Mouse (Mus musculus) forebrain, postnatal 0 days (tissue): Measurements from ENCODE around the gene Sclt1. TPM values are rescaled to one million over a fixed set of nuclear protein-coding genes. Genes with fewer than 3 reads are reported as not detected.

ENCODE experiments used
- ATAC-seq: fragments of 200-750 bp; cut with Nextera tagmentation; 2 replicates; pipeline ENCODE4 v1.8.0; 2017; ENCODE audit warnings: mild to moderate bottlenecking, moderate library complexity
- DNase-seq: peaks from one replicate; pipeline ENCODE4 v3.0.0-alpha.2; 2015
- H3K27ac ChIP-seq: fragments of 300-500 bp; sonication (generic); 2 replicates; pipeline ENCODE4 v1.5.1; 2014; ENCODE audit warnings: low read depth, mild to moderate bottlenecking, antibody characterized with exemption, low read length, moderate library complexity, mixed read lengths
- H3K27me3 ChIP-seq: fragments of 300-500 bp; sonication (generic); 2 replicates; pipeline ENCODE4 v1.6.1; 2014; ENCODE audit warnings: mild to moderate bottlenecking, low read length, mixed read lengths; ENCODE audit not compliant: insufficient read depth
- H3K36me3 ChIP-seq: fragments of 300-500 bp; sonication (generic); 2 replicates; pipeline ENCODE4 v1.6.1; 2014; ENCODE audit warnings: mild to moderate bottlenecking, moderate library complexity; ENCODE audit not compliant: insufficient read depth
- H3K4me1 ChIP-seq: fragments of 300-500 bp; sonication (generic); 2 replicates; pipeline ENCODE4 v1.6.1; 2014; ENCODE audit warnings: antibody characterized with exemption; ENCODE audit not compliant: insufficient read depth
- H3K4me2 ChIP-seq: fragments of 300-500 bp; sonication (generic); 2 replicates; pipeline ENCODE4 v1.6.1; 2014; ENCODE audit warnings: low read depth, mild to moderate bottlenecking, moderate library complexity
- H3K4me3 ChIP-seq: fragments of 300-500 bp; sonication (generic); 2 replicates; pipeline ENCODE4 v1.5.1; 2014; ENCODE audit warnings: low read depth, low read length, mixed read lengths
- H3K9ac ChIP-seq: fragments of 300-500 bp; sonication (generic); 2 replicates; pipeline ENCODE4 v1.6.1; 2014; ENCODE audit warnings: mild to moderate bottlenecking
- H3K9me3 ChIP-seq: fragments of 300-500 bp; sonication (generic); 2 replicates; pipeline ENCODE4 v1.6.1; 2016; ENCODE audit warnings: low read length
- CTCF ChIP-seq: sonication (generic); IDR thresholded peaks from 2 replicates; pipeline ENCODE4 v1.5.1; 2016; ENCODE audit warnings: antibody characterized with exemption, control low read depth, low read depth
- WGBS: fragments of 180-500 bp; shearing (Covaris S2); extraction: QIAGEN DNeasy Blood & Tissue Kit; methylation state at CpG from one replicate; pipeline ENCODE4 v1.1.7; 2014; 5-methylcytosine and 5-hydroxymethylcytosine counted together
- polyA plus RNA-seq: library from polyadenylated mRNA; unstranded; fragments of >200 nt; fragmentation: Nextera tagmentation; extraction: Ambion mirVana; gene quantifications from 2 replicates; pipeline ENCODE4 v1.2.1, GENCODE M21; 2015
- total RNA-seq: library from RNA; depleted of rRNA; stranded (reverse); fragments of >200 nt; gene quantifications from 2 replicates; pipeline ENCODE4 v1.2.3, GENCODE M21; 2014

Gene Sclt1
- total and polyA plus RNA-seq, 2 experiments from 2014 or later = 12.3 to 23.6 TPM

DNA sequence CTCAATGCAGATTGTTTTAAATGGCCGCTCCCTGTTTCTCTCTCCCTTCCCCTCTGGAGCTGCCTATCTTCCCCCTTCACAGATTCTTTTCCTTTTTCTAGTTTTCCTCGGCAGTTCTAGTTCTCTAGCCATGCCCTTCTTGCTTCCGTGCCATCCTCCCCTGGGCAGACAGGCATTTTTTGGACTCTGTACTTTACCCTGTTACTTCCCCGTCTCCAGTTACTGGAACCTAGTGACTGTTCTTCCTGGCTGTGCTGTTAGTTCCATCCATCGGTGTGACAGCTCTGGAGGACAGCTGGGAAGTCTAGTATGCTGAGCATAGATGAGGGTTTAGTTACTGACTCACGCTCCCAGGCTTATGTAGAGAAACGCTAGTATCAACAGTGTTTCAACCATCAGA, 121.3 kb downstream of the Sclt1 start:
- WGBS = 85% methylated on average over 7 of the region's 7 CpGs
- Histone ChIP-seq H3K27me3 (no peaks in the 10 kb centered on the region), H3K27ac (no peak overlapping the region), H3K9me3 (no peaks in the 10 kb centered on the region), H3K4me2 (no peak overlapping the region), H3K9ac (no peak overlapping the region), H3K4me3 (no peak overlapping the region), H3K4me1 (0 out of 2 replicates have a peak, but pooled peaks cover 3% of the 10 kb centered on the region), H3K36me3 (peaks cover 5% of the 10 kb centered on the region; the same call in 1 of the 2 replicates)
- DNase-seq (no peak), ATAC-seq (no peak)
- no peak for TF ChIP-seq CTCF

DNA sequence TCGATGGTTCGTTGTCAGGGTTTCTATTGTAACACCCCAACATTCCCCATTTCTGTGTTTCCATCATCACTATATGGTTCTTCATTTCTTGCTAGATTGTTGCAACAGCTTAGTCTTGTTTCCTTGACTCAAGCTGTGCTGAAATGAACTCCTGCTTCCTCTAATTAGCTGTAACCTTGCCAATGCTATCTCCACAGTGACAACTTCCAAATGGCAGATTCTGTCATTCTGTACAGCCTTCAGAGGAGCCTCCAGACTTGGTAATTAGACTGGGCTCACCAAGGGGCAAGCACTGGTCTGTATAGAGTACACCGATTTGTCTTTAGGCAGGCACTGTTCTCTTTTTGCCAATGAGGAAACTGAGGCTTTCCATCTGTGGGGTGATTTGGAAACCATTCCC, 123.8 kb downstream of the Sclt1 start:
- no peak overlapping the region for H3K4me3 ChIP-seq
- no peak overlapping the region for H3K4me2 ChIP-seq
- H3K36me3 ChIP-seq = peaks cover 17% of the 10 kb centered on the region
- no peaks in the 10 kb centered on the region for H3K27me3 ChIP-seq
- no peaks in the 10 kb centered on the region for H3K9me3 ChIP-seq
- ATAC-seq (peak; percentile 77), DNase-seq (peak; percentile 44)
- H3K4me1 ChIP-seq = 0 out of 2 replicates have a peak, but pooled peaks cover 3% of the 10 kb centered on the region
- no peak overlapping the region for H3K9ac ChIP-seq
- 48% methylated on average over 3 of the region's 3 CpGs for WGBS
- no peak overlapping the region for H3K27ac ChIP-seq
- no peak for TF ChIP-seq CTCF

DNA sequence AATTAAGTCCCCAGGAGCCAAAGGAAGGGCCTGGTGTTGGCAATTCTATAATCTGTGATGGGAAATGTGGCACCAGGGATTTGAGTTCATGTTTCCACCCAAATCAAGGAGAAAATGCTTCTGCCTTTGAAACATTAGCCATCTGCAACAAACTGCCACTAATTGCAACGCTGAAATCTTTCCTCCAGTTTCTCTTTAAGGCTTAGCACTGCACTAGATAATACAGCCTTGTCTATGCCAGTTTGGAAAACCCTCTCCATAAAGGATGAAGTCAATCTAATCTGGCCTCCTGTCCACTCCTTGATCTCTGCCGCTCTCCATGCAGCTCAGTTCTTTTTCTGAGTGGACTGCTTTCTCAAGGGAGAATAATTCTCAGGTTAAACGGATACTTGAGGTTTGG, 124.3 kb downstream of the Sclt1 start:
- no peak overlapping the region for H3K9ac ChIP-seq
- DNase-seq (no peak), ATAC-seq (peak; percentile 21; the same call in 1 of the 2 replicates)
- peaks cover 17% of the 10 kb centered on the region for H3K36me3 ChIP-seq
- no peaks in the 10 kb centered on the region for H3K27me3 ChIP-seq
- no peak for TF ChIP-seq CTCF
- H3K27ac ChIP-seq = no peak overlapping the region
- H3K4me1 ChIP-seq = 0 out of 2 replicates have a peak, but pooled peaks cover 3% of the 10 kb centered on the region
- no peaks in the 10 kb centered on the region for H3K9me3 ChIP-seq
- H3K4me3 ChIP-seq = no peak overlapping the region
- WGBS = 39% methylated on average over 3 of the region's 3 CpGs
- no peak overlapping the region for H3K4me2 ChIP-seq

DNA sequence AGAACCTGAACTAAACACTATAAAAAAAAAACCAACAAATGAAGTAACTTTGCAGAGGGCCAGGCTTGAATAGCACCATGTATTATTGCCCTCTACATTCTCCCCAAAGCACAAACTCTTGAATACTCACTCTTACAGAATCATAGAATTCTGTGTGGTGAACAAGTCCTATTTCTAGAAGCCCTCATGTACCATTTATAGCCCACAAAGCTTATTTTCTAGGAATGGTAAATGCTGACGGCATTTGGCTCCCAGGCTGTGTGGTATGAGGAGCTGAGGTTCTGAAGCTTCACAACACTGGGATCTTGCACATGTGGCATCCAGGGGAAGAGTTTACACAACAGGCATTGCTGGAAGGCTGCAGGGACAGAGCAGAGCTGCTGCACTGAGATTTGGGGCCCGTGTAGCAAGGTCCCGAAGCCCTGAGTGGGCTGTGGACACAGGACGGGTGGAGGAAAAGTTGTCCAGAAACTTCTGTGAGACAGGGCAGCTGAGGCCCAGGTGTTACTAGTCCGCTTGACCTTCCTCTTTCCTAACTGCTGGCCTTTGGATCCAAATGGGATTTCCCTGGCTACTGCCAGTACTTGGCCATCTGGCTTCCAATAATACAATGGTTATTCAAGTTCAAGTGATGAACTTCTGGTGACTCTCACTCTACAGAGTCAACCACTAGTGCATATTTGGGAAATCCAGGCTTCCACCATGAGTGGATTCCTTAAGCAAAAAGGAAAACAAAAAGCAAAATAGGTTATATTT, 127.9 kb downstream of the Sclt1 start:
- H3K27me3 ChIP-seq = no peaks in the 10 kb centered on the region
- no peak overlapping the region for H3K27ac ChIP-seq
- peaks cover 31% of the 10 kb centered on the region for H3K36me3 ChIP-seq
- WGBS = 94% methylated on average over 5 of the region's 5 CpGs
- no peak overlapping the region for H3K4me3 ChIP-seq
- H3K4me1 ChIP-seq = 0 out of 2 replicates have a peak, but pooled peaks cover 3% of the 10 kb centered on the region
- no peak for DNase-seq
- no peak for TF ChIP-seq CTCF
- no peak overlapping the region for H3K9ac ChIP-seq
- ATAC-seq = no peak
- no peak overlapping the region for H3K4me2 ChIP-seq
- no peaks in the 10 kb centered on the region for H3K9me3 ChIP-seq

DNA sequence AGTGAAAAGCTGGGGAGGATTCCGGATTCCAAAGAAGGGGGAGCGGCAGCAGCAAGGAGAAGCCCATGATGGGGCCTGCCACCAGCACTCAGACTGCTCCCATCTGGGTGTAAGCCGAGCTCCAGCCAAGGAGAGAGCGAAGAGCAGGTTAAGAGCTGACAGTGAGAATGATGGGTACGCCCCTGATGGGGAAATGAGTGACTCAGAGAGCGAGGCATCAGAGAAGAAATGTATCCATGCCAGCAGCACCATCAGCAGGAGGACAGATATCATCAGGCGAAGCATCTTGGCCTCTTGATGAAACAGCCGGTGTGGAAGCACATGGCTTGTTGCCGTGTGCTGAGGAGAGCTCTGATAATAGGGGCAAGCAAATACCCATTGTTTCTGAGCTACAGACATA, 128.6 kb downstream of the Sclt1 start:
- Histone ChIP-seq H3K4me1 (0 out of 2 replicates have a peak, but pooled peaks cover 3% of the 10 kb centered on the region), H3K9me3 (no peaks in the 10 kb centered on the region), H3K9ac (no peak overlapping the region), H3K27me3 (no peaks in the 10 kb centered on the region), H3K27ac (no peak overlapping the region), H3K4me2 (no peak overlapping the region), H3K4me3 (no peak overlapping the region), H3K36me3 (peaks cover 37% of the 10 kb centered on the region)
- DNase-seq (no peak), ATAC-seq (peak; percentile 63; the same call in 1 of the 2 replicates)
- no peak for TF ChIP-seq CTCF
- 76% methylated on average over 9 of the region's 9 CpGs for WGBS

DNA sequence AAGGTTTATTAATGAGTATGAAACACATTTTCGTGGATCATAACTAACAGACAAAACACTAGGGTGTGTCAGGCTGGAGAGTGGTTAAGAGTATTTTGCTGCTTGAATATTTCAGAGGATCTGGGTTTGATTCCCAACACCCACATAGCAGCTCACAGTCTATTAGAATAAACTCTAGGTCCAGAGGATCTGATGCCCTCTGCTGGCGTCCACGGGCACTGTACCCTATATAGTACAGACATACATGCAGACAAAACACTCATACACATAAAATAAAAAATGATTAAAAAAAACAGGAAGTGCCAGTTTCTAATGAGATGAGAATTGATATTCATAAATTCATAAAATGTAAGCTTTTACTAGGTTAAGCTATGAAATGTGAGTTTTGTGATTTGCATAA, 130.1 kb downstream of the Sclt1 start:
- H3K36me3 ChIP-seq = peaks cover 37% of the 10 kb centered on the region
- H3K27me3 ChIP-seq = no peaks in the 10 kb centered on the region
- H3K9me3 ChIP-seq = no peaks in the 10 kb centered on the region
- 96% methylated on average over 3 of the region's 3 CpGs for WGBS
- ATAC-seq = no peak
- H3K4me1 ChIP-seq = no peaks in the 10 kb centered on the region
- no peak for TF ChIP-seq CTCF
- no peak overlapping the region for H3K4me2 ChIP-seq
- no peak overlapping the region for H3K9ac ChIP-seq
- no peak for DNase-seq
- no peak overlapping the region for H3K27ac ChIP-seq
- H3K4me3 ChIP-seq = no peak overlapping the region

DNA sequence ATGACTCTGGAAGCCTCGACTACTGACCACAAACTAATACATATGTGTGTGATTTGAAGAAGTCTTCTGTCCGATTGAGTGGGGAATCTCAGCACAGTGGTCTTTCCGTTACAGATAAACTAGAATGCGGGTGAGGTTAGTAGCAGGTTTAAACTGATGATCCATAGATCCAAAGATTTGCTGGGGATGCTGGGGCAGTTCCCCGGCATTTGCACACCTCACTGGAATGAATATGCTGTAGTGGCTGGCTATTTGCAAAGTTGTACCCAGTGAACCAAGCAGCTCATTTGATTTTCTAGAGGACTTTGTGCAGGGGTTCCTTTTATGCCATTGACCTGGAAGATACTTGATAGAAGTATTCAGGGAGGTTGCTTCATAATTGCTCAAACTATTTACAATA, 133.2 kb downstream of the Sclt1 start:
- DNase-seq (no peak), ATAC-seq (no peak)
- Histone ChIP-seq H3K4me3 (no peak overlapping the region), H3K36me3 (peaks cover 41% of the 10 kb centered on the region), H3K9me3 (no peaks in the 10 kb centered on the region), H3K9ac (no peak overlapping the region), H3K27ac (no peak overlapping the region), H3K27me3 (no peaks in the 10 kb centered on the region), H3K4me1 (no peaks in the 10 kb centered on the region), H3K4me2 (no peak overlapping the region)
- no peak for TF ChIP-seq CTCF
- WGBS = 91% methylated on average over 5 of the region's 5 CpGs
